Mouse (Mus musculus): ENCODE measurements around the gene Slc35b1. TPM values are rescaled to one million over a fixed set of nuclear protein-coding genes. Genes with fewer than 3 reads are reported as not detected.

Slc35b1 gene
- polyA plus RNA-seq, 1 experiment from 2014 or later = 95.9 TPM

- CTCF ChIA-PET = interaction anchor here (0.7 to 1.7 kb wide), 6 partner anchors 9 to 106 kb away, joined by 3 read pairs; no protein-coding TSS in a partner anchor
- no peak for TF ChIP-seq CTCF (IDR thresholded peaks at IDR 0.05)
- ATAC-seq (peak; percentile 69), DNase-seq (ENCODE audit: low read depth, low spot score) (peak; percentile 84)
- POLR2A ChIA-PET = interaction anchor here (0.6 to 1.7 kb wide), 2 partner anchors 16 to 35 kb away, joined by 3 to 7 read pairs; no protein-coding TSS in a partner anchor
- no peaks in the 10 kb centered on the region for H3K27me3 ChIP-seq
- in situ Hi-C loops (cut with MboI; ENCODE audit: low pct_unique_long_range_greater_than_20kb) = no loop called here
Observed at GRCm38 (mm10) chr11:95414536-95415161, 30.2 kb downstream of the Slc35b1 start.

GRCm38 (mm10) chr11:95415931-95416330 lies 31.4 kb downstream of the Slc35b1 start:
- ChIA-PET POLR2A (interaction anchor here (0.7 to 1.7 kb wide), 2 partner anchors 15 to 67 kb away, joined by 7 to 11 read pairs; no protein-coding TSS in a partner anchor), CTCF (interaction anchor here (0.7 to 2.2 kb wide), 7 partner anchors 16 to 104 kb away, joined by 3 to 6 read pairs (median 3); no protein-coding TSS in a partner anchor)
- no peak for TF ChIP-seq CTCF (IDR thresholded peaks at IDR 0.05)
- H3K27me3 ChIP-seq = no peaks in the 10 kb centered on the region
- in situ Hi-C loops (cut with MboI; ENCODE audit: low pct_unique_long_range_greater_than_20kb) = no loop called here
- ATAC-seq (no peak), DNase-seq (ENCODE audit: low read depth, low spot score) (no peak)

GRCm38 (mm10) chr11:95417341-95417740 lies 32.8 kb downstream of the Slc35b1 start:
- no peaks in the 10 kb centered on the region for H3K27me3 ChIP-seq
- ChIA-PET POLR2A (no interaction called here), CTCF (interaction anchor here (1.1 to 2.2 kb wide), 2 partner anchors 13 to 14 kb away, joined by 3 to 6 read pairs; no protein-coding TSS in a partner anchor)
- ATAC-seq = no peak
- no peak for TF ChIP-seq CTCF (IDR thresholded peaks at IDR 0.05)
- in situ Hi-C loops (cut with MboI; ENCODE audit: low pct_unique_long_range_greater_than_20kb) = no loop called here
- DNase-seq (ENCODE audit: low read depth, low spot score) = no peak

- DNase-seq (ENCODE audit: low read depth, low spot score) (no peak), ATAC-seq (no peak)
- ChIA-PET CTCF (interaction anchor here (0.6 kb wide), 1 partner anchor 103 kb away, joined by 3 read pairs; no protein-coding TSS in a partner anchor), POLR2A (no interaction called here)
- in situ Hi-C loops (cut with MboI; ENCODE audit: low pct_unique_long_range_greater_than_20kb) = no loop called here
- TF ChIP-seq CTCF (IDR thresholded peaks at IDR 0.05) = no peak
- H3K27me3 ChIP-seq = no peaks in the 10 kb centered on the region
Observed at GRCm38 (mm10) chr11:95420880-95421435, 36.5 kb downstream of the Slc35b1 start.

GRCm38 (mm10) chr11:95423505-95423904 lies 39.0 kb downstream of the Slc35b1 start:
- ATAC-seq = no peak
- peak; percentile 56 for TF ChIP-seq CTCF (IDR thresholded peaks at IDR 0.05)
- CTCF ChIA-PET = interaction anchor here (0.8 to 1.4 kb wide), 4 partner anchors 9 to 24 kb away, joined by 3 to 4 read pairs (median 3); no protein-coding TSS in a partner anchor
- H3K27me3 ChIP-seq = no peaks in the 10 kb centered on the region
- no peak for DNase-seq (ENCODE audit: low read depth, low spot score)
- POLR2A ChIA-PET = no interaction called here
- in situ Hi-C loops (cut with MboI; ENCODE audit: low pct_unique_long_range_greater_than_20kb) = no loop called here

- H3K27me3 ChIP-seq = no peaks in the 10 kb centered on the region
- ChIA-PET POLR2A (interaction anchor here (1.4 kb wide), 1 partner anchor 16 kb away, joined by 7 read pairs; no protein-coding TSS in a partner anchor), CTCF (interaction anchor here (0.9 to 2.0 kb wide), 9 partner anchors 15 to 89 kb away, joined by 3 to 6 read pairs (median 4); partner anchors contain the start of gene Spop)
- DNase-seq (ENCODE audit: low read depth, low spot score) (no peak), ATAC-seq (no peak)
- TF ChIP-seq CTCF (IDR thresholded peaks at IDR 0.05) = no peak
- in situ Hi-C loops (cut with MboI; ENCODE audit: low pct_unique_long_range_greater_than_20kb) = loop anchor here (5.0 kb wide), 1 partner anchor 34 kb away; no protein-coding TSS in a partner anchor
Observed at GRCm38 (mm10) chr11:95431344-95431743, 46.9 kb downstream of the Slc35b1 start.

- ChIA-PET CTCF (interaction anchor here (0.9 to 2.0 kb wide), 8 partner anchors 14 to 77 kb away, joined by 3 to 6 read pairs (median 4); partner anchors contain the start of gene Spop), POLR2A (no interaction called here)
- in situ Hi-C loops (cut with MboI; ENCODE audit: low pct_unique_long_range_greater_than_20kb) = loop anchor here (5.0 kb wide), 1 partner anchor 35 kb away; no protein-coding TSS in a partner anchor
- no peak for DNase-seq (ENCODE audit: low read depth, low spot score)
- no peak for ATAC-seq
- TF ChIP-seq CTCF (IDR thresholded peaks at IDR 0.05) = peak; percentile 76
- no peaks in the 10 kb centered on the region for H3K27me3 ChIP-seq
Observed at GRCm38 (mm10) chr11:95432194-95432593, 47.7 kb downstream of the Slc35b1 start.

Other genes starting within 250 kb of the Slc35b1 start
- 1.3 TPM for gene Dlx4, start 238.4 kb upstream of the Slc35b1 start, polyA plus RNA-seq (2021)
- gene Tac4, start 123.2 kb upstream of the Slc35b1 start, polyA plus RNA-seq (2021) = not detected
- gene Kat7, start 74.4 kb upstream of the Slc35b1 start, polyA plus RNA-seq (2021) = 52.5 TPM
- 6.0 TPM for gene Fam117a, start 47.7 kb upstream of the Slc35b1 start, polyA plus RNA-seq (2021)
- 102 TPM for gene Spop, start 29.4 kb downstream of the Slc35b1 start, polyA plus RNA-seq (2021)
- gene Nxph3, start 129.9 kb downstream of the Slc35b1 start, polyA plus RNA-seq (2021) = 0.73 TPM
- gene Ngfr, start 203.0 kb downstream of the Slc35b1 start, polyA plus RNA-seq (2021) = 0.09 TPM